Mouse (Mus musculus) midbrain, embryonic 11.5 days (tissue): ENCODE results near the gene Coasy. TPM values are rescaled to one million over a fixed set of nuclear protein-coding genes. Genes with fewer than 3 reads are reported as not detected.
A peak's percentile ranks its signal among the peaks of the same experiment; 100 is the strongest.

ENCODE experiments used
- ATAC-seq: fragments of 200-750 bp; cut with Nextera tagmentation; 2 replicates; pipeline ENCODE4 v1.8.0; 2017; ENCODE audit warnings: moderate TSS enrichment, moderate library complexity; ENCODE audit not compliant: low FRiP score
- DNase-seq: peaks from one replicate; pipeline ENCODE4 v3.0.0; 2015; ENCODE audit warnings: low spot score; ENCODE audit errors: missing footprints
- H3K27ac ChIP-seq: fragments of 300-500 bp; sonication (generic); 2 replicates; pipeline ENCODE4 v1.5.1; 2014; ENCODE audit warnings: low read depth, low read length
- H3K27me3 ChIP-seq: fragments of 300-500 bp; sonication (generic); 2 replicates; pipeline ENCODE4 v1.6.1; 2014; ENCODE audit warnings: mild to moderate bottlenecking, low read length, moderate library complexity, mixed read lengths; ENCODE audit not compliant: control insufficient read depth, insufficient read depth
- H3K36me3 ChIP-seq: fragments of 300-500 bp; sonication (generic); 2 replicates; pipeline ENCODE4 v1.6.1; 2014; ENCODE audit warnings: mild to moderate bottlenecking, low read length, moderate library complexity, mixed read lengths; ENCODE audit not compliant: control insufficient read depth, insufficient read depth
- H3K4me1 ChIP-seq: fragments of 300-500 bp; sonication (generic); 2 replicates; pipeline ENCODE4 v1.6.1; 2014; ENCODE audit warnings: low read length; ENCODE audit not compliant: control insufficient read depth, insufficient read depth
- H3K4me2 ChIP-seq: fragments of 300-500 bp; sonication (generic); 2 replicates; pipeline ENCODE4 v1.6.1; 2014; ENCODE audit warnings: mild to moderate bottlenecking, moderate library complexity
- H3K4me3 ChIP-seq: fragments of 300-500 bp; sonication (generic); 2 replicates; pipeline ENCODE4 v1.5.1; 2014; ENCODE audit warnings: low read depth, low read length
- H3K9ac ChIP-seq: fragments of 300-500 bp; sonication (generic); 2 replicates; pipeline ENCODE4 v1.6.1; 2014; ENCODE audit warnings: low read length
- H3K9me3 ChIP-seq: fragments of 300-500 bp; sonication (generic); 2 replicates; pipeline ENCODE4 v1.6.1; 2016; ENCODE audit warnings: low read length; ENCODE audit not compliant: control insufficient read depth
- WGBS: fragments of 180-500 bp; shearing (Covaris S2); extraction: QIAGEN DNeasy Blood & Tissue Kit; methylation state at CpG from one replicate; pipeline ENCODE4 v1.1.7; 2014; 5-methylcytosine and 5-hydroxymethylcytosine counted together
- polyA plus RNA-seq: library from polyadenylated mRNA; unstranded; fragments of >200 nt; fragmentation: Nextera tagmentation; extraction: Ambion mirVana; gene quantifications from 2 replicates; pipeline ENCODE4 v1.2.1, GENCODE M21; 2014

Coasy gene
- polyA plus RNA-seq, 1 experiment from 2014 or later = 53.3 TPM

- H3K27ac ChIP-seq = no peak overlapping the region
- DNase-seq = no peak
- no peaks in the 10 kb centered on the region for H3K27me3 ChIP-seq
- WGBS = 96% methylated on average over 2 of the region's 2 CpGs
- ATAC-seq = no peak
- H3K4me1 ChIP-seq = no peaks in the 10 kb centered on the region
- H3K4me2 ChIP-seq = no peak overlapping the region
- H3K9ac ChIP-seq = no peak overlapping the region
- no peak overlapping the region for H3K4me3 ChIP-seq
- H3K9me3 ChIP-seq = no peaks in the 10 kb centered on the region
- H3K36me3 ChIP-seq = peaks cover 5% of the 10 kb centered on the region
Observed at GRCm38 (mm10) chr11:101131187-101131586, 48.8 kb downstream of the Coasy start.

DNA sequence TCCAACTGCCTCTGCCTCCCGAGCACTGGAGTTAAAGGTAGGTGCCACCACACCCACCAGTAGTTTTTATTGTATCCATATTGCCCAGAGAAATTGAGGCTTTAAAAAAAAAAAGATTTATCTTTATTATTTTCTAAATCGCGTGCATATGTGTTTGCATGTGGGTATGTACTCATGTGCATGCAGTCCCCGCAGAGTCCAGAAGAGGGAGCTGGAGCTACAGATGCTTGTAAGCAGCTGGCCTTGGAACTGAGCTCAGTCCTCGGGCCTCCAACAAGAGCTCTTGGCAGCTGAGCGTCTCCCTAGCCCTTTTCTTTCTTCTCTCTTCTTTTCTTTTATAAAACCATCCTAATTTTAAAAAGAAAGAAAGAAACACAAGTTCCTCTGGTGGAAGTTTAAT, 49.3 kb downstream of the Coasy start:
- H3K36me3 ChIP-seq = peaks cover under 1% of the 10 kb centered on the region
- WGBS = 87% methylated on average over 6 of the region's 6 CpGs
- no peak overlapping the region for H3K4me3 ChIP-seq
- ATAC-seq = no peak
- no peak overlapping the region for H3K9ac ChIP-seq
- no peaks in the 10 kb centered on the region for H3K9me3 ChIP-seq
- DNase-seq = peak; percentile 89
- H3K4me1 ChIP-seq = no peaks in the 10 kb centered on the region
- H3K27me3 ChIP-seq = no peaks in the 10 kb centered on the region
- no peak overlapping the region for H3K4me2 ChIP-seq
- H3K27ac ChIP-seq = no peak overlapping the region

- 85% methylated on average over 12 of the region's 12 CpGs for WGBS
- no peak for ATAC-seq
Observed at GRCm38 (mm10) chr11:101133037-101133436, 50.7 kb downstream of the Coasy start.

GRCm38 (mm10) chr11:101134217-101134865, 52.0 kb downstream of the Coasy start:
- Histone ChIP-seq H3K4me3 (no peak overlapping the region), H3K4me2 (no peak overlapping the region), H3K9ac (no peak overlapping the region), H3K27me3 (no peaks in the 10 kb centered on the region), H3K4me1 (no peaks in the 10 kb centered on the region), H3K36me3 (no peaks in the 10 kb centered on the region), H3K27ac (no peak overlapping the region), H3K9me3 (no peaks in the 10 kb centered on the region)
- WGBS = 80% methylated on average over 13 of the region's 13 CpGs
- ATAC-seq = no peak
- DNase-seq = peak; percentile 33

More at GRCm38 (mm10) chr11:101133037-101133436, 50.7 kb downstream of the Coasy start:
- Histone ChIP-seq H3K9me3 (no peaks in the 10 kb centered on the region), H3K9ac (no peak overlapping the region), H3K27ac (no peak overlapping the region), H3K27me3 (no peaks in the 10 kb centered on the region), H3K36me3 (no peaks in the 10 kb centered on the region), H3K4me1 (no peaks in the 10 kb centered on the region), H3K4me3 (no peak overlapping the region), H3K4me2 (no peak overlapping the region)
- DNase-seq = peak; percentile 64

Other genes with a start within 250 kb of the Coasy start
- gene Stat5b, start 231.8 kb upstream of the Coasy start, polyA plus RNA-seq = 14.6 and 17.3 TPM in 2 replicates
- gene Stat5a, start 223.2 kb upstream of the Coasy start, polyA plus RNA-seq = 0.97 and 1.4 TPM in 2 replicates
- gene Stat3, start 143.0 kb upstream of the Coasy start, polyA plus RNA-seq = 22.8 and 24.0 TPM in 2 replicates
- 12.5 and 14.8 TPM in 2 replicates for gene Cavin1, start 111.7 kb upstream of the Coasy start, polyA plus RNA-seq
- 42.5 and 45.9 TPM in 2 replicates for gene Atp6v0a1, start 73.1 kb upstream of the Coasy start, polyA plus RNA-seq
- gene Naglu, start 12.6 kb upstream of the Coasy start, polyA plus RNA-seq = 6.0 and 6.9 TPM in 2 replicates
- gene Hsd17b1, start 4.2 kb upstream of the Coasy start, polyA plus RNA-seq = 0.10 TPM in 1 of 2 replicates, not detected in the other
- 38.0 and 47.0 TPM in 2 replicates for gene Mlx, start 4.7 kb downstream of the Coasy start, polyA plus RNA-seq
- gene Psmc3ip, start 12.9 kb downstream of the Coasy start, polyA plus RNA-seq = 57.0 and 64.8 TPM in 2 replicates
- 11.0 and 11.4 TPM in 2 replicates for gene Retreg3, start 37.3 kb downstream of the Coasy start, polyA plus RNA-seq
- 96.3 and 108 TPM in 2 replicates for gene Tubg1, start 37.4 kb downstream of the Coasy start, polyA plus RNA-seq
- gene Tubg2, start 73.3 kb downstream of the Coasy start, polyA plus RNA-seq = 3.4 and 5.1 TPM in 2 replicates
- 0.30 and 0.32 TPM in 2 replicates for gene Cntnap1, start 88.0 kb downstream of the Coasy start, polyA plus RNA-seq
- gene Plekhh3, start 88.8 kb downstream of the Coasy start, polyA plus RNA-seq = 5.8 and 7.2 TPM in 2 replicates
- not detected in 2 replicates for gene Ccr10, start 92.9 kb downstream of the Coasy start, polyA plus RNA-seq
- gene Ezh1, start 143.9 kb downstream of the Coasy start, polyA plus RNA-seq = 10.4 and 10.6 TPM in 2 replicates
- gene Ramp2, start 163.5 kb downstream of the Coasy start, polyA plus RNA-seq = 65.6 and 73.4 TPM in 2 replicates
- 122 and 130 TPM in 2 replicates for gene Vps25, start 171.1 kb downstream of the Coasy start, polyA plus RNA-seq
- 4.8 and 5.2 TPM in 2 replicates for gene Wnk4, start 178.0 kb downstream of the Coasy start, polyA plus RNA-seq
- gene Cntd1, start 196.4 kb downstream of the Coasy start, polyA plus RNA-seq = 1.4 and 1.7 TPM in 2 replicates
- 213 and 220 TPM in 2 replicates for gene Coa3, start 196.5 kb downstream of the Coasy start, polyA plus RNA-seq
- 163 and 179 TPM in 2 replicates for gene Becn1, start 219.7 kb downstream of the Coasy start, polyA plus RNA-seq
- gene Psme3, start 233.6 kb downstream of the Coasy start, polyA plus RNA-seq = 146 and 154 TPM in 2 replicates
- 1.3 and 1.4 TPM in 2 replicates for gene Aoc2, start 242.5 kb downstream of the Coasy start, polyA plus RNA-seq
- not detected in 2 replicates for gene Aoc3, start 248.0 kb downstream of the Coasy start, polyA plus RNA-seq